Mouse (Mus musculus): Measurements from ENCODE around the gene H2-D1. TPM values are rescaled to one million over a fixed set of nuclear protein-coding genes. Genes with fewer than 3 reads are reported as not detected.
A peak's percentile ranks its signal among the peaks of the same experiment; 100 is the strongest.

H2-D1 gene
- polyA plus RNA-seq, 1 experiment, result 98.1 TPM

DNA sequence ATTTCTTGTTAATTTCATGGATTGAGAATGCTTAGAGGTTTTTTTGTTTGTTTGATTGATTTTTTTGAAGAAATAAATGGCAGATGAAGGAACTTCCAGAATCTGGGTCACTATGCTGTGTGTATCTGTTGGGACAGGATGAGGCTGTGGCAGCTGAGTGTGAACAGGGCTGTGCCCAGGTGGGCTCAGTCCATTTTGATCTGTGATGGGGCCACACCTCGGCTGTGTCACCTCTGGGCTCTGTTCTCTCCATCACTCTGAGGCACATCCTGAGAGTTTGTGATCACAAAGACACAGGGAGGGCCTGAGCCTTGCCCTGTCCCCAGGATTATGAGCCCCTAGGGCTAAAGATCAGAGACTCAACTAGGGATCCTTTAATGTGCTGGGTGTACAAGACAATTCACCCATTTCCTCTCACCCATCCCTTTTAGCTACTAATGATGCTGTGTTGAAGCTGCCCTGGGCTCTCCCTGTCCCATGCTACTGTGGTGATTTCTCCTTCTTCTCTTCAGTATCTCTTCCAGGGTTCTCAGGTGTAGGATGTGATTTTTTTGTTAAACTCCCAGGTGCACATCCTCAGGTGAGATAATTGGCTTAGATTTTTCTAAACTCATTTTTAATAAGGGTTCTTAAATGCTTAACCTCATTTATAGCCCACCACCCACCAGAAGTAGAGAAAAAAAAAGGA lies 5.0 kb downstream of the H2-D1 start:
- H3K27ac ChIP-seq (ENCODE audit: insufficient read depth, low read length), result no peak overlapping the region
- no peaks in the 10 kb centered on the region for H3K4me1 ChIP-seq (ENCODE audit: control insufficient read depth, insufficient read depth, low read length)
- no peak for TF ChIP-seq POLR2A (IDR thresholded peaks at IDR 0.05; ENCODE audit: low read depth, low read length)
- TF ChIP-seq CTCF (IDR thresholded peaks at IDR 0.05; ENCODE audit: borderline replicate concordance, insufficient read depth, low read length), result no peak
- no peak overlapping the region for H3K4me3 ChIP-seq (ENCODE audit: insufficient read depth, low read length)

DNA sequence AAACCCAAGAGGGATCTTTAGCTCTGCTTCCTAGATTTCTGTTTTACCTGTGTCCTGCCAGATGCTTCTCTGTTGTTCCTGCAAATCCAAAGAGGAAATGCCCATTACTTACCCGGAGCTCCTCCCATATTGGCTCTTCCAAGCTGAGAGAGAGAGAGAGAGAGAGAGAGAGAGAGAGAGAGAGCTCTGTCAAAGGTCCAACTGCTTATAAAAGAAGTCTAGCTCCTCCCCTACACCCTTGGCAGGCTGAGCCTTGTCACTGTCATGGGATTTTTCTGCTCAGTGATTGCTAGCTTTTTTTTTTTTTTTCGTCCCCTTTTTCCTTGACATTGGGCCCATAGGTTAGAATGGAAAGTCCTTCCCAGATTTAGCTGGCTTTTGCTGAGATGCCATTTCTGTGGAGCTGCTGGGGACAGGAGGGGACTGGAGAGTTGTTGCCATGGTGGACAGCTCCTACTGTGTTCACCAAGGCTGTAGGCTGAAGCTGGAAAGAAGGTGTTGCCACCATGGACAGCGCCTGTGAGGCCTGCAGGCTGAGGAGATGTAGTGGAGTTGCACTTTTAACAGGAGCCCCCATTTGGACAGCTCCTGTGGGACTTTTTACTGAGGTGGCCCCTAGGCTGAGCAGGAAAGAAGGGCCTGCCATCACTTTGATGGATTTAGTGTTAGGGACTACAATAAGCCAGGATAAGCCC lies 7.3 kb downstream of the H2-D1 start:
- Histone ChIP-seq H3K4me1 (ENCODE audit: control insufficient read depth, insufficient read depth, low read length) (no peaks in the 10 kb centered on the region), H3K4me3 (ENCODE audit: insufficient read depth, low read length) (no peak overlapping the region), H3K27ac (ENCODE audit: insufficient read depth, low read length) (no peak overlapping the region)
- TF ChIP-seq CTCF (IDR thresholded peaks at IDR 0.05; ENCODE audit: borderline replicate concordance, insufficient read depth, low read length), result no peak; the same call in 1 of the 2 replicates
- no peak for TF ChIP-seq POLR2A (IDR thresholded peaks at IDR 0.05; ENCODE audit: low read depth, low read length)

DNA sequence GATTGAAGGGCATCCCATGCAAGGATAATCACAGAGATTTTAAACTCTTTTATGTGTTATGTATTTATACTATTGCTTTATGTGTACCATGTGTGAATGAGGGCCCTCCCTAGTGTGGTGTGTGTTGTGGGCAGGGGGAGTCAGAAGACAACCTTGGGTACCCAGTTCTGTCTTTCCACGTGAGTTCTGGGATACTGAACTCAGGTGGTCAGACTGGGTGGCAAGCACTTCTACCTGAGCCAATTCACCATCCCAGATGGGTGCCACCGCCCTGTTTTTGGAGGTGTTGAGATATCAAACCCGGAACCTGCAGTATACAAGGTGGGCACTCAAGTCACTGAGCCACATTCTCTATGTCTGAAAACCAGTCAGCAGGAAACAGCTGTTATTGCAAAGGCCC lies 9.7 kb downstream of the H2-D1 start:
- no peak overlapping the region for H3K4me3 ChIP-seq (ENCODE audit: insufficient read depth, low read length)
- H3K27ac ChIP-seq (ENCODE audit: insufficient read depth, low read length), result no peak overlapping the region
- no peaks in the 10 kb centered on the region for H3K4me1 ChIP-seq (ENCODE audit: control insufficient read depth, insufficient read depth, low read length)
- TF ChIP-seq POLR2A (IDR thresholded peaks at IDR 0.05; ENCODE audit: low read depth, low read length), result no peak
- TF ChIP-seq CTCF (IDR thresholded peaks at IDR 0.05; ENCODE audit: borderline replicate concordance, insufficient read depth, low read length), result no peak

DNA sequence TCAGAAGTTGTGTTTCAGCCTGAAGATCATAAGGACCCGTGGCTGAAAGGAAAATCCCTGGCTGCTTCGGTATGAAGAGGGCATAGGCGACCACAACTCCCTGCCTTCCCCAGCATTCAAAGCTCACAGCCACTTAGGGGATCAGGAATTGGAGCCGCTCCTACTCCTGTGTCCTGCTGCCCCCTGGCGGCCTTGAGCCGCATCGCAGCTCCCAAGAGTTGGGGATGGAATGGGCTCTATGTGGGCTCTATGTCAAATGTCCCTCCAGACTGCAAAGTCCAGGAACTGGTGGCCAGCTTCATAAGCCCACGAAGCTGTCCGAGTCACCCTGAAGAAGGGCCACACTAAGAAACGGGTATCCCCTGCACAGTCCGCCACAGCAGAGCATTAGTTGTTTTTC lies 12.2 kb downstream of the H2-D1 start:
- H3K4me1 ChIP-seq (ENCODE audit: control insufficient read depth, insufficient read depth, low read length), result no peaks in the 10 kb centered on the region
- TF ChIP-seq CTCF (IDR thresholded peaks at IDR 0.05; ENCODE audit: borderline replicate concordance, insufficient read depth, low read length) (peak; percentile 79), POLR2A (IDR thresholded peaks at IDR 0.05; ENCODE audit: low read depth, low read length) (no peak)
- H3K27ac ChIP-seq (ENCODE audit: insufficient read depth, low read length), result no peak overlapping the region
- H3K4me3 ChIP-seq (ENCODE audit: insufficient read depth, low read length), result no peak overlapping the region

GRCm38 (mm10) chr17:35276304-35276864 lies 13.9 kb downstream of the H2-D1 start:
- Histone ChIP-seq H3K4me1 (ENCODE audit: control insufficient read depth, insufficient read depth, low read length) (no peaks in the 10 kb centered on the region), H3K4me3 (ENCODE audit: insufficient read depth, low read length) (no peak overlapping the region), H3K27ac (ENCODE audit: insufficient read depth, low read length) (no peak overlapping the region)
- TF ChIP-seq POLR2A (IDR thresholded peaks at IDR 0.05; ENCODE audit: low read depth, low read length) (no peak), CTCF (IDR thresholded peaks at IDR 0.05; ENCODE audit: borderline replicate concordance, insufficient read depth, low read length) (no peak)

- TF ChIP-seq CTCF (IDR thresholded peaks at IDR 0.05; ENCODE audit: borderline replicate concordance, insufficient read depth, low read length) (no peak), POLR2A (IDR thresholded peaks at IDR 0.05; ENCODE audit: low read depth, low read length) (no peak)
- Histone ChIP-seq H3K4me1 (ENCODE audit: control insufficient read depth, insufficient read depth, low read length) (no peaks in the 10 kb centered on the region), H3K27ac (ENCODE audit: insufficient read depth, low read length) (no peak overlapping the region), H3K4me3 (ENCODE audit: insufficient read depth, low read length) (no peak overlapping the region)
Measured at GRCm38 (mm10) chr17:35278049-35278448, 15.5 kb downstream of the H2-D1 start.

DNA sequence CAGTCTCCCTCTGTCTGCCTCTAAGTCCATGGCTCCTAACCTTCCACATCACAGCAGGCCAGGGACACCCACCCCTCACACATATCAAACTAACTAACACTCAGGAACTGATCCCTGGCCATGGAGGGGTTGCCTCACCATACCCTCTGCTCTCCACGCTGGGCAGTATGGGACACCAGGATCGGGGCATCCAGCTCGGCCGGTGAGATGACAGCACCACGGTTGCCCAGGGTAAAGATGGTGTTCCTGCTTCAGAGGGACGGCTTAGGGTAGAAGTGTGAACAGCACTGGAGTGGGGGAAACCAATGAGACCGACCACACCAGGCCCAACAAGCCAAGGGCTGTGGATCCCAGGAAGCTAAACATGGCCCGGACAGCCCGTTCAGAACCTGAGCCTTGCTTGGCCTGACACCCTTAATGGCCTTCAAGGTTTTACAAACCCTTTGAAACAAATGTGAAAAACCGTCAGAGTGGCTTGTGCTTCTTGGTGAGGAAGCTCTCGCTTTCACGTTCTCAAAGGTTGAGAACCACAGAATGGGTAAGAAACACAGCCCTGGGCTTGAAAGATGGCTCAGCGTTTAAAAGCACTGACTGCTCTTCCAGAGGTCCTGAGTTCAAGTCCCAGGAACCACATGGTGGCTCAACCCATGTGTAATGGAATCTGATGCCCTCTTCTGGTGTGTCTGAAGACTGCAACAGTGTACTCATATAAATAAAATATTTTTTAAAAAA lies 16.6 kb downstream of the H2-D1 start:
- Histone ChIP-seq H3K27ac (ENCODE audit: insufficient read depth, low read length) (no peak overlapping the region), H3K4me1 (ENCODE audit: control insufficient read depth, insufficient read depth, low read length) (no peaks in the 10 kb centered on the region), H3K4me3 (ENCODE audit: insufficient read depth, low read length) (no peak overlapping the region)
- TF ChIP-seq POLR2A (IDR thresholded peaks at IDR 0.05; ENCODE audit: low read depth, low read length), result no peak
- TF ChIP-seq CTCF (IDR thresholded peaks at IDR 0.05; ENCODE audit: borderline replicate concordance, insufficient read depth, low read length), result no peak

DNA sequence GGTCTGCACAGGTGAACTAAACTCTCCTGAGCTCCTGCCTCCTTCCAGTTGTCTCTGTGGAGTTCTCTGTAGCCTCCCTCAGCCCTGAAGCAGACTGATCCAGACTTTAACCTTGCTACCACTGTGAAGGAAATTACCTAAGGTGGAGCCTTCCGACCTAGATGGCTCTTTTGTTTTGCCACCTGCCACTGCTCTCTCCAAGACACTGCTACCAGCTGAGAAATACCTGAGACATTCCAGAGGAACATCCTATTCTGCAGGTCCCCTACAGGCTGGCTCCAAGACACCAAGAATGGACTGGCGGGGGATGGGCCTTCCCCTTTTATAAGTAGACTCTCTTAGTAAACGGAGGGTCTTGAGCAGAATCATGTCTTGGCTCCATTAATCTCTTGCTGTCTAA lies 17.7 kb downstream of the H2-D1 start:
- Histone ChIP-seq H3K4me3 (ENCODE audit: insufficient read depth, low read length) (no peak overlapping the region), H3K4me1 (ENCODE audit: control insufficient read depth, insufficient read depth, low read length) (no peaks in the 10 kb centered on the region), H3K27ac (ENCODE audit: insufficient read depth, low read length) (no peak overlapping the region)
- TF ChIP-seq POLR2A (IDR thresholded peaks at IDR 0.05; ENCODE audit: low read depth, low read length) (no peak), CTCF (IDR thresholded peaks at IDR 0.05; ENCODE audit: borderline replicate concordance, insufficient read depth, low read length) (no peak)

DNA sequence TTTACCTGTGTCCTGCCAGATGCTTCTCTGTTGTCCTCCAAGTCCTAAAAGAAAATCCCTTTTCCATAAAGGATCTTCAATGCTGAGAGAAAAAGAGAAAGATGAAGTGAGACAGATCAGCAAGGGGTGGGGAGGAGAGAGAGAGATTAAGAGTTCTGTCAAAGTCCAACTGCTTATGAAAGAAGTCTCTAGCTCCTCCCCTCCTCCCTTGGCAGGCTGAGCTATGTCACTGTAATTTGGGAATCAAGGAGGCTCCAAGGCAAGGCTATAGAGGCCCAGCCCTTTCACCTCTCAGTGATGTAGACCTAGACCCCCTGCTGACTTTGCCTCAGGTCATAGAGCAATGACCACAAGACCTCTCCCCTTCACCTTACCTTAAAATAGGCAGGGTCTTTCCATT lies 22.9 kb downstream of the H2-D1 start:
- TF ChIP-seq POLR2A (IDR thresholded peaks at IDR 0.05; ENCODE audit: low read depth, low read length) (no peak), CTCF (IDR thresholded peaks at IDR 0.05; ENCODE audit: borderline replicate concordance, insufficient read depth, low read length) (no peak)
- no peak overlapping the region for H3K4me3 ChIP-seq (ENCODE audit: insufficient read depth, low read length)
- H3K4me1 ChIP-seq (ENCODE audit: control insufficient read depth, insufficient read depth, low read length), result no peaks in the 10 kb centered on the region
- no peak overlapping the region for H3K27ac ChIP-seq (ENCODE audit: insufficient read depth, low read length)
